In genomic region chr11:120539285-120540014, GRCm38 (mm10) we compare ENCODE assay signal across 8 mouse cellular contexts. TPM values are rescaled to one million over a fixed set of nuclear protein-coding genes. Genes with fewer than 3 reads are reported as not detected.
A peak's percentile ranks its signal among the peaks of the same experiment; 100 is the strongest.
DNase-seq lines count a peak whose midpoint lies in the region; ATAC-seq and TF ChIP-seq lines count a peak whose summit lies in the region.
"Had no signal": no experiment of that assay in that cellular context is flagged by ENCODE, and none has a peak within 500 bp of the region (broad histone marks: within the 10 kb centered on the region; RNA-seq: fewer than 3 reads in every experiment).

No protein-coding gene starts in this region.

- TF ChIP-seq EP300 in MEL (IDR thresholded peaks at IDR 0.05; ENCODE audit: low read depth in 1 of 2, low read length in 2 of 2), result no peak

- H3K4me2 ChIP-seq in lung, embryonic 14.5 days, result peak overlapping the region; percentile 23; the same call in 1 of the 2 replicates

- H3K27ac ChIP-seq in MEL (ENCODE audit: control insufficient read depth, low read depth, low read length), result no peak overlapping the region
- H3K27ac ChIP-seq in kidney, adult 2 months (ENCODE audit: insufficient read depth, low read depth, low read length), result peak overlapping the region; percentile 89
- peak overlapping the region; percentile 84 for H3K27ac ChIP-seq in lung, embryonic 14.5 days (ENCODE audit: low read depth)

- no peaks in the 10 kb centered on the region; a peak in 1 of 4 replicates for H3K36me3 ChIP-seq in MEL (ENCODE audit: control insufficient read depth in 1 of 2, insufficient read depth in 2 of 2, low read length in 2 of 2)
- no peaks in the 10 kb centered on the region for H3K36me3 ChIP-seq in kidney, adult 2 months (ENCODE audit: control insufficient read depth, insufficient read depth, low read length)
- peaks cover 30% of the 10 kb centered on the region for H3K36me3 ChIP-seq in lung, embryonic 14.5 days (ENCODE audit: insufficient read depth)

- H3K9ac ChIP-seq in MEL (ENCODE audit: control insufficient read depth, low read depth, low read length, poor library complexity, severe bottlenecking), result no peak overlapping the region
- H3K9ac ChIP-seq in lung, embryonic 14.5 days, result peak overlapping the region; percentile 29

- TF ChIP-seq CTCF in MEL (IDR thresholded peaks at IDR 0.05 in 2 of 3, conservative IDR thresholded peaks at IDR 0.05 in 1 of 3; ENCODE audit: control insufficient read depth in 1 of 3, insufficient read depth in 1 of 3, low read depth in 2 of 3, low read length in 3 of 3, poor library complexity in 1 of 3, severe bottlenecking in 1 of 3), result no peak
- no peak for TF ChIP-seq CTCF in kidney, adult 2 months (conservative IDR thresholded peaks at IDR 0.05; ENCODE audit: insufficient read depth, insufficient read length, low read depth, low read length)
- TF ChIP-seq CTCF in lung, embryonic 14.5 days (IDR thresholded peaks at IDR 0.05; ENCODE audit: low read depth), result no peak

- 17% methylated on average over 10 of the region's 10 CpGs for WGBS in kidney, adult 2 months
- WGBS in lung, embryonic 14.5 days, result 26% methylated on average over 10 of the region's 10 CpGs

- H3K4me3 ChIP-seq in MEL (ENCODE audit: control insufficient read depth in 1 of 2, insufficient read depth in 1 of 2, low read depth in 2 of 2, low read length in 2 of 2), result no peak overlapping the region
- H3K4me3 ChIP-seq in kidney, adult 2 months (ENCODE audit: insufficient read depth, low read depth, low read length), result no peak overlapping the region
- H3K4me3 ChIP-seq in lung, embryonic 14.5 days (ENCODE audit: low read depth, low read length), result no peak overlapping the region

- TF ChIP-seq POLR2A in MEL (IDR thresholded peaks at IDR 0.05; ENCODE audit: control insufficient read depth in 1 of 2, insufficient read depth in 1 of 2, low read depth in 1 of 2, low read length in 2 of 2, poor library complexity in 1 of 2), result no peak
- no peak for TF ChIP-seq POLR2A in kidney, adult 2 months (IDR thresholded peaks at IDR 0.05; ENCODE audit: low read depth, low read length)

- peaks cover 0 to 10% of the 10 kb centered on the region in 2 experiments; a peak in 1 of 4 replicates for H3K4me1 ChIP-seq in MEL (ENCODE audit: control insufficient read depth in 1 of 2, insufficient read depth in 2 of 2, low read length in 2 of 2)
- H3K4me1 ChIP-seq in kidney, adult 2 months (ENCODE audit: control insufficient read depth, insufficient read depth, low read length), result peaks cover 21% of the 10 kb centered on the region
- peaks cover 6% of the 10 kb centered on the region for H3K4me1 ChIP-seq in lung, embryonic 14.5 days (ENCODE audit: insufficient read depth)

- ATAC-seq in lung, embryonic 14.5 days (ENCODE audit: insufficient read depth), result peak; percentile 72

- H3K9me3 ChIP-seq in MEL (replicated peaks; ENCODE audit: insufficient read depth, low read length), result no peaks in the 10 kb centered on the region
- H3K9me3 ChIP-seq in lung, embryonic 14.5 days (ENCODE audit: low read depth, low read length), result no peaks in the 10 kb centered on the region

- no peaks in the 10 kb centered on the region for H3K27me3 ChIP-seq in MEL (ENCODE audit: control insufficient read depth in 1 of 2, insufficient read depth in 2 of 2, low read length in 2 of 2)
- no peaks in the 10 kb centered on the region for H3K27me3 ChIP-seq in kidney, adult 2 months (replicated peaks; ENCODE audit: control insufficient read depth, insufficient read depth, low read length)
- no peaks in the 10 kb centered on the region for H3K27me3 ChIP-seq in lung, embryonic 14.5 days (ENCODE audit: insufficient read depth, low read length)

- no peak for TF ChIP-seq RAD21 in MEL (IDR thresholded peaks at IDR 0.05; ENCODE audit: low read depth, low read length)

- no peak for DNase-seq in MEL (ENCODE audit: low read depth, low spot score)
- DNase-seq in embryo, embryonic 9.5 days (ENCODE audit: extremely low spot score), result peak; percentile 49
- peak; percentile 85 for DNase-seq in kidney, adult 2 months
- DNase-seq in lung, embryonic 14.5 days, result peak; percentile 67
- DNase-seq in urinary bladder, postnatal 25 days (ENCODE audit: low spot score), result peak; percentile 35
- DNase-seq in thymus, postnatal 0 days (ENCODE audit: low spot score), result no peak
- DNase-seq in adrenal gland, adult 2 months, result no peak

- no peaks in the 10 kb centered on the region for H3K79me2 ChIP-seq in MEL (ENCODE audit: control insufficient read depth, insufficient read depth, low read length, poor library complexity)

TF ChIP-seq in MEL, 35 proteins besides CTCF, POLR2A, EP300 and RAD21:
- TF ChIP-seq USF1 (IDR thresholded peaks at IDR 0.05; ENCODE audit: low read depth, low read length) (0 out of 2 replicates have a peak, but pooled peaks have one; percentile 9), BHLHE40 (IDR thresholded peaks at IDR 0.05; ENCODE audit: borderline replicate concordance, low read depth, low read length) (no peak)
TF ChIP-seq in MEL: peak in this region for 1.

RNA-seq across cellular contexts. Expression of gene Gcgr, which starts 9.0 kb away (rescaled TPM):
- total RNA-seq in MEL (2012; rRNA removed), result not detected in 2 replicates
- not detected for polyA plus RNA-seq in MEL (2012; ENCODE audit: insufficient read depth in 1 of 2, insufficient read length in 2 of 2, low read depth in 1 of 2, low replicate concordance in 2 of 2, missing spikeins in 1 of 2)
- polyA plus RNA-seq in kidney, adult 2 months (2012; rRNA removed), result 52.8 and 77.3 TPM in 2 replicates
- polyA plus RNA-seq in lung, embryonic 14.5 days (2014; fragmentation: Nextera tagmentation; extraction: Ambion mirVana), result 0.59 and 1.4 TPM in 2 replicates
- polyA plus RNA-seq in thymus, postnatal 0 days (2015; fragmentation: Nextera tagmentation; extraction: Ambion mirVana), result 0.14 and 0.18 TPM in 2 replicates
- total RNA-seq in adrenal gland, adult 2 months (2021), result 1 to 10 TPM; 1.5 to 1.7 TPM
- polyA plus RNA-seq in adrenal gland, adult 2 months (2012; rRNA removed), result 2.1 and 2.5 TPM in 2 replicates

RNA-seq across cellular contexts. Expression of gene Mcrip1, which starts 10.1 kb away (rescaled TPM):
- total RNA-seq in MEL (2012; rRNA removed), result 27.2 and 36.6 TPM in 2 replicates
- polyA plus RNA-seq in MEL (2012; ENCODE audit: insufficient read depth in 1 of 2, insufficient read length in 2 of 2, low read depth in 1 of 2, low replicate concordance in 2 of 2, missing spikeins in 1 of 2), result 10 to 100 TPM in 1 of 2 experiments, not detected in 1; 83.5 TPM
- 129 and 131 TPM in 2 replicates for polyA plus RNA-seq in kidney, adult 2 months (2012; rRNA removed)
- 226 and 229 TPM in 2 replicates for polyA plus RNA-seq in lung, embryonic 14.5 days (2014; fragmentation: Nextera tagmentation; extraction: Ambion mirVana)
- 179 and 196 TPM in 2 replicates for polyA plus RNA-seq in thymus, postnatal 0 days (2015; fragmentation: Nextera tagmentation; extraction: Ambion mirVana)
- total RNA-seq in adrenal gland, adult 2 months (2021), result 10 to 100 TPM; 56.9 to 65.8 TPM
- polyA plus RNA-seq in adrenal gland, adult 2 months (2012; rRNA removed), result 136 and 157 TPM in 2 replicates

RNA-seq across cellular contexts. Expression of gene Ppp1r27, which starts 11.5 kb away (rescaled TPM):
- total RNA-seq in MEL (2012; rRNA removed), result not detected in 2 replicates
- polyA plus RNA-seq in MEL (2012; ENCODE audit: insufficient read depth in 1 of 2, insufficient read length in 2 of 2, low read depth in 1 of 2, low replicate concordance in 2 of 2, missing spikeins in 1 of 2), result not detected
- 9.5 TPM in 1 of 2 replicates, not detected in the other for polyA plus RNA-seq in kidney, adult 2 months (2012; rRNA removed)
- polyA plus RNA-seq in lung, embryonic 14.5 days (2014; fragmentation: Nextera tagmentation; extraction: Ambion mirVana), result not detected in 2 replicates
- 13.7 and 17.1 TPM in 2 replicates for polyA plus RNA-seq in thymus, postnatal 0 days (2015; fragmentation: Nextera tagmentation; extraction: Ambion mirVana)
- under 1 TPM; 0.40 to 0.79 TPM for total RNA-seq in adrenal gland, adult 2 months (2021)
- polyA plus RNA-seq in adrenal gland, adult 2 months (2012; rRNA removed), result 0.83 and 1.2 TPM in 2 replicates
- polyA plus RNA-seq: cortical plate, adult 2 months had no signal

RNA-seq across cellular contexts. Expression of gene P4hb, which starts 33.6 kb away (rescaled TPM):
- total RNA-seq in MEL (2012; rRNA removed), result 625 and 639 TPM in 2 replicates
- 1,000 to 10,000 TPM in 1 of 2 experiments, 100 to 1,000 TPM in 1; 563 to 1,152 TPM for polyA plus RNA-seq in MEL (2012; ENCODE audit: insufficient read depth in 1 of 2, insufficient read length in 2 of 2, low read depth in 1 of 2, low replicate concordance in 2 of 2, missing spikeins in 1 of 2)
- 323 and 342 TPM in 2 replicates for polyA plus RNA-seq in kidney, adult 2 months (2012; rRNA removed)
- 872 and 897 TPM in 2 replicates for polyA plus RNA-seq in lung, embryonic 14.5 days (2014; fragmentation: Nextera tagmentation; extraction: Ambion mirVana)
- polyA plus RNA-seq in thymus, postnatal 0 days (2015; fragmentation: Nextera tagmentation; extraction: Ambion mirVana), result 254 and 290 TPM in 2 replicates
- total RNA-seq in adrenal gland, adult 2 months (2021), result 100 to 1,000 TPM; 462 to 524 TPM
- polyA plus RNA-seq in adrenal gland, adult 2 months (2012; rRNA removed), result 108 and 126 TPM in 2 replicates

RNA-seq across cellular contexts. Expression of gene Arhgdia, which starts 42.0 kb away (rescaled TPM):
- 364 and 367 TPM in 2 replicates for total RNA-seq in MEL (2012; rRNA removed)
- polyA plus RNA-seq in MEL (2012; ENCODE audit: insufficient read depth in 1 of 2, insufficient read length in 2 of 2, low read depth in 1 of 2, low replicate concordance in 2 of 2, missing spikeins in 1 of 2), result 100 to 1,000 TPM; 601 to 821 TPM
- 543 and 613 TPM in 2 replicates for polyA plus RNA-seq in kidney, adult 2 months (2012; rRNA removed)
- polyA plus RNA-seq in lung, embryonic 14.5 days (2014; fragmentation: Nextera tagmentation; extraction: Ambion mirVana), result 717 and 734 TPM in 2 replicates
- 553 and 615 TPM in 2 replicates for polyA plus RNA-seq in thymus, postnatal 0 days (2015; fragmentation: Nextera tagmentation; extraction: Ambion mirVana)
- 100 to 1,000 TPM; 355 to 386 TPM for total RNA-seq in adrenal gland, adult 2 months (2021)
- polyA plus RNA-seq in adrenal gland, adult 2 months (2012; rRNA removed), result 712 and 786 TPM in 2 replicates

Comparison
In these comparisons a context has a peak if more than half of its experiments do, and no peak if none do; other contexts are left out.
1. DNase-seq: peak in embryo, embryonic 9.5 days (single experiment), kidney, adult 2 months (single experiment), lung, embryonic 14.5 days (single experiment) and urinary bladder, postnatal 25 days (single experiment); none in MEL (single experiment), thymus, postnatal 0 days (single experiment) and adrenal gland, adult 2 months (single experiment).
2. RNA of gene Gcgr, which starts 9.0 kb away (polyA plus RNA-seq): 52.8 to 77.3 TPM in kidney, adult 2 months; 2.1 to 2.5 TPM in adrenal gland, adult 2 months, 0.59 to 1.4 TPM in lung, embryonic 14.5 days, 0.14 to 0.18 TPM in thymus, postnatal 0 days and not detected in MEL; every median in the first group is over 10 times any median in the second.